Mouse (Mus musculus): ENCODE data around the gene Adad2. TPM values are rescaled to one million over a fixed set of nuclear protein-coding genes. Genes with fewer than 3 reads are reported as not detected.

Gene Adad2
- polyA plus RNA-seq, 2 experiments = not detected

- ATAC-seq (ENCODE audit: insufficient read depth) (no peak), DNase-seq (ENCODE audit: low read depth in 3 of 3, low spot score in 3 of 3) (no peak)
- peaks cover 3 to 7% of the 10 kb centered on the region in 2 experiments; a peak in 3 of 4 replicates for H3K4me1 ChIP-seq (replicated peaks; ENCODE audit: control insufficient read depth in 2 of 2, insufficient read depth in 2 of 2, low read length in 1 of 2)
- no peak overlapping the region for H3K27ac ChIP-seq
- no peaks in the 10 kb centered on the region for H3K9me3 ChIP-seq (ENCODE audit: control insufficient read depth, low read length)
- no peaks in the 10 kb centered on the region for H3K27me3 ChIP-seq (ENCODE audit: control insufficient read depth, insufficient read depth, low read length)
- H3K4me3 ChIP-seq (ENCODE audit: insufficient read depth in 1 of 2, low read depth in 2 of 2, low read length in 2 of 2) = no peak overlapping the region
- H3K9ac ChIP-seq (replicated peaks) = no peak overlapping the region
- H3K36me3 ChIP-seq (replicated peaks; ENCODE audit: control insufficient read depth, insufficient read depth, low read depth) = no peaks in the 10 kb centered on the region; the same call in 1 of the 2 replicates
- 64% methylated on average over 2 of the region's 2 CpGs for WGBS (ENCODE audit: insufficient replicate concordance)
- no peak overlapping the region for H3K4me2 ChIP-seq (ENCODE audit: low read depth)
- TF ChIP-seq EP300 (IDR thresholded peaks at IDR 0.05; ENCODE audit: low read depth) = no peak
- TF ChIP-seq CTCF (IDR thresholded peaks at IDR 0.05; ENCODE audit: low read depth) = peak; percentile 36
These were observed 6.3 kb upstream of the Adad2 start for GRCm38 (mm10) chr8:119606224-119606623.

GRCm38 (mm10) chr8:119615096-119615495 is 2.5 kb downstream of the Adad2 start:
- TF ChIP-seq EP300 (IDR thresholded peaks at IDR 0.05; ENCODE audit: low read depth) = no peak
- TF ChIP-seq CTCF (IDR thresholded peaks at IDR 0.05; ENCODE audit: low read depth) = no peak
- Histone ChIP-seq H3K27ac (no peak overlapping the region), H3K36me3 (replicated peaks; ENCODE audit: control insufficient read depth, insufficient read depth, low read depth) (no peaks in the 10 kb centered on the region), H3K9ac (replicated peaks) (no peak overlapping the region), H3K27me3 (ENCODE audit: control insufficient read depth, insufficient read depth, low read length) (no peaks in the 10 kb centered on the region), H3K9me3 (ENCODE audit: control insufficient read depth, low read length) (no peaks in the 10 kb centered on the region), H3K4me2 (ENCODE audit: low read depth) (no peak overlapping the region), H3K4me1 (replicated peaks; ENCODE audit: control insufficient read depth in 2 of 2, insufficient read depth in 2 of 2, low read length in 1 of 2) (no peaks in the 10 kb centered on the region), H3K4me3 (ENCODE audit: insufficient read depth in 1 of 2, low read depth in 2 of 2, low read length in 2 of 2) (no peak overlapping the region)
- 77% methylated on average over 14 of the region's 14 CpGs for WGBS (ENCODE audit: insufficient replicate concordance)
- ATAC-seq (ENCODE audit: insufficient read depth) (no peak), DNase-seq (ENCODE audit: low read depth in 3 of 3, low spot score in 3 of 3) (no peak)

GRCm38 (mm10) chr8:119616358-119616757 is 3.8 kb downstream of the Adad2 start:
- ATAC-seq (ENCODE audit: insufficient read depth) = no peak
- WGBS (ENCODE audit: insufficient replicate concordance) = 67% methylated on average over 7 of the region's 7 CpGs

GRCm38 (mm10) chr8:119616811-119617210 is 4.3 kb downstream of the Adad2 start:
- ATAC-seq (ENCODE audit: insufficient read depth) (no peak), DNase-seq (ENCODE audit: low read depth in 3 of 3, low spot score in 3 of 3) (no peak)
- Histone ChIP-seq H3K27ac (no peak overlapping the region), H3K27me3 (ENCODE audit: control insufficient read depth, insufficient read depth, low read length) (no peaks in the 10 kb centered on the region), H3K9ac (replicated peaks) (no peak overlapping the region), H3K4me3 (ENCODE audit: insufficient read depth in 1 of 2, low read depth in 2 of 2, low read length in 2 of 2) (no peak overlapping the region), H3K9me3 (ENCODE audit: control insufficient read depth, low read length) (no peaks in the 10 kb centered on the region), H3K36me3 (replicated peaks; ENCODE audit: control insufficient read depth, insufficient read depth, low read depth) (no peaks in the 10 kb centered on the region), H3K4me1 (replicated peaks; ENCODE audit: control insufficient read depth in 2 of 2, insufficient read depth in 2 of 2, low read length in 1 of 2) (no peaks in the 10 kb centered on the region), H3K4me2 (ENCODE audit: low read depth) (no peak overlapping the region)
- 66% methylated on average over 4 of the region's 4 CpGs for WGBS (ENCODE audit: insufficient replicate concordance)
- no peak for TF ChIP-seq EP300 (IDR thresholded peaks at IDR 0.05; ENCODE audit: low read depth)
- TF ChIP-seq CTCF (IDR thresholded peaks at IDR 0.05; ENCODE audit: low read depth) = no peak

More at GRCm38 (mm10) chr8:119616358-119616757, 3.8 kb downstream of the Adad2 start:
- no peak overlapping the region for H3K4me2 ChIP-seq (ENCODE audit: low read depth)
- no peaks in the 10 kb centered on the region for H3K4me1 ChIP-seq (replicated peaks; ENCODE audit: control insufficient read depth in 2 of 2, insufficient read depth in 2 of 2, low read length in 1 of 2)
- DNase-seq (ENCODE audit: low read depth in 3 of 3, low spot score in 3 of 3) = no peak
- no peaks in the 10 kb centered on the region for H3K9me3 ChIP-seq (ENCODE audit: control insufficient read depth, low read length)
- H3K27me3 ChIP-seq (ENCODE audit: control insufficient read depth, insufficient read depth, low read length) = no peaks in the 10 kb centered on the region
- no peak overlapping the region for H3K27ac ChIP-seq
- H3K36me3 ChIP-seq (replicated peaks; ENCODE audit: control insufficient read depth, insufficient read depth, low read depth) = no peaks in the 10 kb centered on the region
- TF ChIP-seq EP300 (IDR thresholded peaks at IDR 0.05; ENCODE audit: low read depth) (no peak), CTCF (IDR thresholded peaks at IDR 0.05; ENCODE audit: low read depth) (no peak)
- no peak overlapping the region for H3K9ac ChIP-seq (replicated peaks)
- H3K4me3 ChIP-seq (ENCODE audit: insufficient read depth in 1 of 2, low read depth in 2 of 2, low read length in 2 of 2) = no peak overlapping the region

GRCm38 (mm10) chr8:119617586-119617985 is 5.0 kb downstream of the Adad2 start:
- no peaks in the 10 kb centered on the region for H3K27me3 ChIP-seq (ENCODE audit: control insufficient read depth, insufficient read depth, low read length)
- DNase-seq (ENCODE audit: low read depth in 3 of 3, low spot score in 3 of 3) (no peak), ATAC-seq (ENCODE audit: insufficient read depth) (no peak)
- no peak overlapping the region for H3K4me3 ChIP-seq (ENCODE audit: insufficient read depth in 1 of 2, low read depth in 2 of 2, low read length in 2 of 2)
- no peak overlapping the region for H3K27ac ChIP-seq
- H3K4me1 ChIP-seq (replicated peaks; ENCODE audit: control insufficient read depth in 2 of 2, insufficient read depth in 2 of 2, low read length in 1 of 2) = no peaks in the 10 kb centered on the region
- no peaks in the 10 kb centered on the region for H3K9me3 ChIP-seq (ENCODE audit: control insufficient read depth, low read length)
- no peaks in the 10 kb centered on the region for H3K36me3 ChIP-seq (replicated peaks; ENCODE audit: control insufficient read depth, insufficient read depth, low read depth)
- no peak for TF ChIP-seq CTCF (IDR thresholded peaks at IDR 0.05; ENCODE audit: low read depth)
- TF ChIP-seq EP300 (IDR thresholded peaks at IDR 0.05; ENCODE audit: low read depth) = no peak
- WGBS (ENCODE audit: insufficient replicate concordance) = 76% methylated on average over 5 of the region's 5 CpGs
- no peak overlapping the region for H3K9ac ChIP-seq (replicated peaks)
- no peak overlapping the region for H3K4me2 ChIP-seq (ENCODE audit: low read depth)

All from liver, embryonic 14.5 days (tissue).